Mouse (Mus musculus): ENCODE data around the gene Ccdc163.

The Ccdc163 gene

DNA sequence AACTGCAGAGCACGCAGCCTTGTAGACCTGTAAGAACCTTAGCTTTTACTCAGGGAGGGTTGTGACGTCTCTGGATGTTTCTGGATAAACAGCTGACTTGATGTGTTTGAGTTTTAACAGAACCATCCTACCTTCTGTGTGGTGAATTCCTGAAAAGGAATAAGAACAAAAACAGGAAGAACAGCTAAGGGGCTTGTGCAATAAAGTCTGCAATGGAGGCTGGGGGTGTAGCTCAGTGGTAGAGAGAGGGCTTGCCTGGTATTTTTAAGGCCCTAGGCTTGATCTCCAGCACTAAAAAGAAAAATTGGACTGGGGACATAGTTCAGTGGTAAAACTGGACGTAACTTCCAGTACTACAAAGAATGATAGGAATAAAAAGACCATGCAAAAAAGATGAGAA, 68.8 kb downstream of the Ccdc163 start:
- DNase-seq (ENCODE audit: low read depth): no peak

GRCm38 (mm10) chr4:116780541-116780940, 72.2 kb downstream of the Ccdc163 start:
- DNase-seq (ENCODE audit: low read depth): no peak

DNA sequence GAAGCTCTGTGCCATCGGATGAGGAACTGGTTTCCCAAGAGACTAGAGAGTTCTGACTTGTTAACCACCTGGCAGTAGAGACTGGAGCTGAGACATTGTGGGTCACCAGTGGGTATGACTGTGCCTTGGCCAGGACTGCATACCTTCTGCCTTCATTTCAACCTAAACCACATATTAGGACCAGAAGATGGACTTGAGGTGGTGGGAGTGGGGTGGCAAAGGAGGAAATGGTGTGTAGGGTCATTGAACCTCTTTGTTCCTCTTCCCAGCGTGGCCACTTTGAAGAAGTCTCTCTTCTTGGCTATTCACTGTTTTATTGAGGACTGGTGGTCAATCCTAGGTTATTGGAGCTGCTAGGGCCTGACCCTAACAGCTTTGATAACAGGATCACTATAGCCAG, 73.1 kb downstream of the Ccdc163 start:
- no peak for DNase-seq (ENCODE audit: low read depth)

GRCm38 (mm10) chr4:116782171-116782570, 73.9 kb downstream of the Ccdc163 start:
- DNase-seq (ENCODE audit: low read depth): no peak

- DNase-seq (ENCODE audit: low read depth): peak; percentile 36
Measured at GRCm38 (mm10) chr4:116786587-116786986, 78.3 kb downstream of the Ccdc163 start.

GRCm38 (mm10) chr4:116787985-116788760, 79.9 kb downstream of the Ccdc163 start:
- peak; percentile 77 for DNase-seq (ENCODE audit: low read depth)

- peak; percentile 91 for DNase-seq (ENCODE audit: low read depth)
Measured at GRCm38 (mm10) chr4:116788956-116789355, 80.6 kb downstream of the Ccdc163 start.

DNA sequence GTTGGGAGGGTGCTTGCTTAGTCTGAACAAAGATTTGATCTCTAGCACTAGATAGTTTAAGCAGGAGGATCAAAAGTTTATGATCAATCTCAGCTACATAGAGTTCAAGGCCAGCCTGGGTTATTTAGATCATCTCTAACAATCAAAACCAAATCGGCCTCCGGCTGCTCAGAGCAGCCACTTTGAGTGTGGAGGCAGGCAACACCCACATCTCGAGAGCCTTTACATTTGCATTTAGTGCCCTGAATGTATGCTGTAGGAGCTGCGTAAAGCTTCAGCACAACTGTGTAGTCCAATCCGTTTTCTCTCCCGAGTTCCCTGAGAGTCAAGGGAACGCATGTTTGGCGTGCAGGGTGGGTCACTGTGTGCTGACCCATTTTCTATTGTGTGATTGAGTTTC, 84.1 kb downstream of the Ccdc163 start:
- no peak for DNase-seq (ENCODE audit: low read depth)

GRCm38 (mm10) chr4:116794273-116794672, 86.0 kb downstream of the Ccdc163 start:
- peak; percentile 51 for DNase-seq (ENCODE audit: low read depth)

DNA sequence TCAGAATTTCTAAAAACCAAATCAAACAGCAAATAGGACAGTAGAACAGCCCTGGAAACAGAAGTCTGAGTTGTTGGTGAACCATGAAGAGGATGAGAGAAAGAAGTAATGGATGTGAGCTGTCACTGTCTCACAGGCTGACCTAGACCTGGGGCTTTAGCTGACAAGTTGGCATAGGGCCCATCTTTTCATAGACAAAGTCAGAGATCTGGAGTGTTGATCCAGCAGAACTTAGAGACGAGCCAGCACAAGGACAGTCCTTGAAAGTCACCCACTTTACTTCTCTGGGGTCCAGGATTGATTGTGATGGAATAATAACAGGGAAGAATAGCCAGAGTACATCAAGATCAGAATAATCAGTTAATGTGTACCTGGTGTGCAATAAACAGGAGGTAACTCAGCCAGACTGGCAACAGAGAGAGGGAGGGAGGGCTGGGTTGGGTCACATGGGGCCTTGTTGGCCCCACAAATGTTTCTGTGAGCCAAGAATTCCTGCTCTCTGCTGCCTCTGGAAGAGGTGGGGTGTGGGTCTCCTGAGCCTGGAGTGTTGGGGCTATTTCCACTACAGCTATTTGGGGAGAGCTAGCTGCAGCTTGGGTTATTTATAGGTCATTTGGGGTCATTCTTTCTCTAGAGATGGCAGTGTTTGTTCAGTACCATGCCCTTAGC, 88.3 kb downstream of the Ccdc163 start:
- no peak for DNase-seq (ENCODE audit: low read depth)

GRCm38 (mm10) chr4:116799901-116800300, 91.6 kb downstream of the Ccdc163 start:
- peak; percentile 60 for DNase-seq (ENCODE audit: low read depth)

All from 416B (cell line).